Mouse (Mus musculus) limb, embryonic 12.5 days (tissue): ENCODE data around the gene Slc17a4. TPM values are rescaled to one million over a fixed set of nuclear protein-coding genes. Genes with fewer than 3 reads are reported as not detected.

ENCODE experiments used
- ATAC-seq: fragments of 200-750 bp; cut with Nextera tagmentation; 2 replicates; pipeline ENCODE4 v1.8.0; 2017; ENCODE audit warnings: low read depth, moderate TSS enrichment; ENCODE audit not compliant: insufficient number of reproducible peaks, insufficient read depth, low FRiP score, low TSS enrichment
- H3K27ac ChIP-seq: fragments of 300-500 bp; sonication (generic); 2 replicates; pipeline ENCODE4 v1.5.1; 2016; ENCODE audit warnings: mild to moderate bottlenecking, moderate library complexity
- H3K27me3 ChIP-seq: fragments of 300-500 bp; sonication (generic); 2 replicates; pipeline ENCODE4 v1.6.1; 2016; ENCODE audit warnings: mild to moderate bottlenecking, moderate library complexity
- H3K36me3 ChIP-seq: fragments of 300-500 bp; sonication (generic); 2 replicates; pipeline ENCODE4 v1.6.1; 2016; ENCODE audit warnings: mild to moderate bottlenecking, moderate library complexity
- H3K4me1 ChIP-seq: fragments of 300-500 bp; sonication (generic); replicated peaks from 2 replicates; pipeline ENCODE4 v1.6.1; 2016
- H3K4me2 ChIP-seq: fragments of 300-500 bp; sonication (generic); 2 replicates; pipeline ENCODE4 v1.6.1; 2016; ENCODE audit warnings: mild to moderate bottlenecking, moderate library complexity
- H3K4me3 ChIP-seq: fragments of 300-500 bp; sonication (generic); replicated peaks from 2 replicates; pipeline ENCODE4 v1.5.1; 2016; ENCODE audit warnings: mild to moderate bottlenecking
- H3K9ac ChIP-seq: fragments of 300-500 bp; sonication (generic); replicated peaks from 2 replicates; pipeline ENCODE4 v1.6.1; 2016; ENCODE audit warnings: mild to moderate bottlenecking, moderate library complexity
- H3K9me3 ChIP-seq: fragments of 300-500 bp; sonication (generic); 2 replicates; pipeline ENCODE4 v1.6.1; 2016; ENCODE audit warnings: mild to moderate bottlenecking, moderate library complexity
- WGBS: fragments of 180-500 bp; shearing (Covaris S2); methylation state at CpG from one replicate; pipeline ENCODE4 v1.1.7; 2016; 5-methylcytosine and 5-hydroxymethylcytosine counted together
- microRNA-seq: library from miRNA; unstranded; fragments of <30 nt; microRNA quantifications from one replicate; pipeline ENCODE4, GENCODE M21; 2017
- polyA plus RNA-seq: library from polyadenylated mRNA; unstranded; fragments of >200 nt; fragmentation: Nextera tagmentation; extraction: Ambion mirVana; gene quantifications from 2 replicates; pipeline ENCODE4 v1.2.1, GENCODE M21; 2016

Slc17a4 gene
- polyA plus RNA-seq, 1 experiment from 2014 or later = not detected

DNA sequence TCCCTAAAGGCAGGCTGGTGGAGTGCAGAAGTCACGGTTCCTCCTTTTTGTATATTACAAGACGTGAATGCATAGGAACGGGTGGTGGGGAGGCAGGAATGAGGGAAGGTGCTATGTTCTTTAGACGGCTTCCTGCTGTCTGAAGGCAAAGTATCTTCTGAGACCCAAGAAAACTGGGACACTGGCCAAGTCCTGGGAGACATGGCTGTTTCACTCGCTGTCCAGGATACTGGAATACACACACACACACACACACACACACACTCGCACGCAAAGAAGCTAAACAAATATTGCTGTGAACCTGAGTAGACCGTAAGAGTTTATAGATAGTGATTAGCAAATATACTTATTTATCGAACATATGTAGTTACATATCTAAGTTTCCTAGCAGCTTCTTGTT, 50.1 kb downstream of the Slc17a4 start:
- Histone ChIP-seq H3K4me2 (no peak overlapping the region), H3K9ac (no peak overlapping the region), H3K4me3 (no peak overlapping the region), H3K27ac (no peak overlapping the region), H3K27me3 (no peaks in the 10 kb centered on the region), H3K4me1 (peaks cover 8% of the 10 kb centered on the region; the same call in 1 of the 2 replicates), H3K36me3 (no peaks in the 10 kb centered on the region), H3K9me3 (no peaks in the 10 kb centered on the region)
- 91% methylated on average over 9 of the region's 9 CpGs for WGBS
- no peak for ATAC-seq

DNA sequence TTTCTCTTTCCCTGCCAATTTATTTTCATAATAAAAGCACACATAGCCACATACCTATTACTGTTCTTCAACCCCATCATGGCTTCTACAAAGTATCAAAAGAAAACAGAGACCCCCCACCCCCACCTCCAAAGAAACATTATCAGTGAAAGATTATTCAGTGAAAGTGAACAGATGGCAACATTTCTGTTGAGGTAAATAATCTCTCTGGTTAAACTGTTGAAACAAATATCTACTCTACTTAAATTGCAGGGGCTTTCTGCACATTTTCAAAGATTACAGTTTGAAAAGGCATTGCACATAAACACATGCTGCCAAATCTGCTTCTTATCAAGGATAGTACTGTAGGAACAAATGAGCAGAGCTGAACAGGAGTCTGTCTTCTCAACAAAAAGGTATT, 53.0 kb downstream of the Slc17a4 start:
- H3K4me3 ChIP-seq = no peak overlapping the region
- H3K36me3 ChIP-seq = no peaks in the 10 kb centered on the region
- H3K4me1 ChIP-seq = 0 out of 2 replicates have a peak, but pooled peaks cover 5% of the 10 kb centered on the region
- H3K27me3 ChIP-seq = no peaks in the 10 kb centered on the region
- ATAC-seq = no peak
- H3K27ac ChIP-seq = no peak overlapping the region
- no peaks in the 10 kb centered on the region for H3K9me3 ChIP-seq
- no peak overlapping the region for H3K9ac ChIP-seq
- no peak overlapping the region for H3K4me2 ChIP-seq

DNA sequence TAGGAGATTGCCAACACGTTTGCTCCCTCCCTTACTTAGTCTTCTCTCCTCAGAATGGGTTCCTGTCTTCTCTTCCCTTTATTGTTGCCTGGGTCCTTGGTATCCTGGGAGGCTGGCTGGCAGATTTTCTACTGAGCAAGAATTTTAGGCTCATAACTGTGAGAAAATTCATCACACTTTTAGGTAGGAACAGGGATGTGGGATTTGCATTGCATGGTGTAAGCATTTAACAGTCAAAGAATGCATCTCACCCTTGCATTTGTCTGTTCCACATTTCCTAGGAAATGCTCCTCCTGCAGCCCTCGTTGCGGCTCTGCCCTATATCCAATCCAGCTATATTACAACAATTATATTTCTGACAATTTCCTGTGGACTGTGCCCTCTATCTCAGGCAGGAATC, 58.4 kb downstream of the Slc17a4 start:
- 66% methylated on average over 3 of the region's 3 CpGs for WGBS
- Histone ChIP-seq H3K36me3 (no peaks in the 10 kb centered on the region), H3K27ac (no peak overlapping the region), H3K4me1 (no peaks in the 10 kb centered on the region), H3K4me3 (no peak overlapping the region), H3K4me2 (no peak overlapping the region), H3K9ac (no peak overlapping the region), H3K27me3 (no peaks in the 10 kb centered on the region), H3K9me3 (no peaks in the 10 kb centered on the region)
- no peak for ATAC-seq

DNA sequence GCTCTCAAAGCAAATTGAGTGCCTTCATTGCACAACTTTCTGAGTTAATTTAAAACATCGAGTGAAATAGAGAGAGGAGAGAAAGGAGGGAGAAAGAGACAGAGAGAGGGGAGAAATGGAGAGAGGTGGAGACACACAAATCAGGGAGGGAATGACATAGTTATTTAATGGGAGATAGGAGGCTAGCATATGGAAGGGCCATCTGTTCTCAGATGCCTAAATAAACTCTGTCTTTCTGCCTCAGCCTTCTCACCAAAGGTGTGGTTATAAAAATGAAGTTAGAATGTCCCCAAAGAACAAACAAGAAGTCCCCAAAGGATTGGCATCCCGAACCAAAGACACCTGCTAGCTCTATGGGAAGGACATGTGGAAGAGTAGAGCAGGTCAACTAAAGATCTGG, 65.5 kb downstream of the Slc17a4 start:
- H3K4me2 ChIP-seq = no peak overlapping the region
- no peak overlapping the region for H3K4me3 ChIP-seq
- no peak overlapping the region for H3K9ac ChIP-seq
- no peaks in the 10 kb centered on the region for H3K36me3 ChIP-seq
- H3K27ac ChIP-seq = no peak overlapping the region
- no peaks in the 10 kb centered on the region for H3K9me3 ChIP-seq
- ATAC-seq = no peak
- H3K27me3 ChIP-seq = no peaks in the 10 kb centered on the region
- peaks cover 7% of the 10 kb centered on the region for H3K4me1 ChIP-seq
- 82% methylated on average over 2 of the region's 2 CpGs for whole genome bisulfite sequencing

Small RNA genes lying within 50 kb of the gene (microRNA-seq; reads per million reads assigned to microRNA genes)
- gene Gm44344 = not detected

Other genes starting within 250 kb of the Slc17a4 start
- 1.1 and 1.3 TPM in 2 replicates for gene Hist1h2ac, start 231.1 kb downstream of the Slc17a4 start, polyA plus RNA-seq
- gene Hist1h2bc, start 230.8 kb downstream of the Slc17a4 start, polyA plus RNA-seq = 29.3 and 33.7 TPM in 2 replicates
- gene Hist1h1t, start 219.2 kb downstream of the Slc17a4 start, polyA plus RNA-seq = not detected in 2 replicates
- 13.4 and 18.4 TPM in 2 replicates for gene Hist1h4c, start 216.6 kb downstream of the Slc17a4 start, polyA plus RNA-seq
- gene Hfe, start 204.2 kb downstream of the Slc17a4 start, polyA plus RNA-seq = 3.8 and 4.2 TPM in 2 replicates
- gene Hist1h1c, start 176.2 kb downstream of the Slc17a4 start, polyA plus RNA-seq = 20.1 and 21.4 TPM in 2 replicates
- gene Hist1h3c, start 169.4 kb downstream of the Slc17a4 start, polyA plus RNA-seq = 20.7 and 22.1 TPM in 2 replicates
- gene Hist1h2bb, start 168.3 kb downstream of the Slc17a4 start, polyA plus RNA-seq = 6.3 and 6.7 TPM in 2 replicates
- 77.8 and 92.9 TPM in 2 replicates for gene Hist1h2ab, start 163.9 kb downstream of the Slc17a4 start, polyA plus RNA-seq
- 17.7 and 30.1 TPM in 2 replicates for gene Hist1h3b, start 162.7 kb downstream of the Slc17a4 start, polyA plus RNA-seq
- 9.1 and 10.7 TPM in 2 replicates for gene Hist1h4b, start 158.0 kb downstream of the Slc17a4 start, polyA plus RNA-seq
- 1.2 and 1.4 TPM in 2 replicates for gene Hist1h4a, start 153.8 kb downstream of the Slc17a4 start, polyA plus RNA-seq
- gene Hist1h3a, start 152.6 kb downstream of the Slc17a4 start, polyA plus RNA-seq = 11.9 and 12.8 TPM in 2 replicates
- 6.3 and 7.4 TPM in 2 replicates for gene Hist1h1a, start 151.3 kb downstream of the Slc17a4 start, polyA plus RNA-seq
- gene Trim38, start 145.1 kb downstream of the Slc17a4 start, polyA plus RNA-seq = 0.16 TPM in 1 of 2 replicates, not detected in the other
- gene Slc17a2, start 108.0 kb downstream of the Slc17a4 start, polyA plus RNA-seq = not detected in 2 replicates
- gene Slc17a3, start 75.6 kb downstream of the Slc17a4 start, polyA plus RNA-seq = 0.06 TPM in 1 of 2 replicates, not detected in the other
- not detected in 2 replicates for gene Slc17a1, start 47.3 kb downstream of the Slc17a4 start, polyA plus RNA-seq
- gene Hist1h2ba, start 19.1 kb upstream of the Slc17a4 start, polyA plus RNA-seq = not detected in 2 replicates
- not detected in 2 replicates for gene Hist1h2aa, start 19.5 kb upstream of the Slc17a4 start, polyA plus RNA-seq
- not detected in 2 replicates for gene Scgn, start 76.2 kb upstream of the Slc17a4 start, polyA plus RNA-seq